Mouse (Mus musculus) heart, embryonic 14.5 days (tissue): Measurements from ENCODE around the gene Spred1. TPM values are rescaled to one million over a fixed set of nuclear protein-coding genes. Genes with fewer than 3 reads are reported as not detected.
A peak's percentile ranks its signal among the peaks of the same experiment; 100 is the strongest.

Experiments used
- ATAC-seq: fragments of 200-750 bp; cut with Nextera tagmentation; 2 replicates; pipeline ENCODE4 v1.8.0; 2017; ENCODE audit warnings: low read depth, moderate TSS enrichment; ENCODE audit not compliant: insufficient number of reproducible peaks, insufficient read depth, low FRiP score
- H3K27ac ChIP-seq, 2 experiments: fragments of 200-500 bp in 1 of 2; fragments of 300-500 bp in 1 of 2; sonication (generic) in 1 of 2; replicated peaks in 1 of 2; 2 replicates each; pipeline ENCODE4 v1.5.1; 2012 to 2014; ENCODE audit warnings: low read depth in 2 of 2, low read length in 2 of 2, control low read depth in 1 of 2, mild to moderate bottlenecking in 1 of 2, mixed read lengths in 1 of 2; ENCODE audit not compliant: control insufficient read depth in 1 of 2, insufficient read depth in 1 of 2
- H3K27me3 ChIP-seq: fragments of 300-500 bp; sonication (generic); 2 replicates; pipeline ENCODE4 v1.6.1; 2014; ENCODE audit warnings: mild to moderate bottlenecking, low read length, control low read depth; ENCODE audit not compliant: control insufficient read depth, insufficient read depth
- H3K36me3 ChIP-seq: fragments of 300-500 bp; sonication (generic); 2 replicates; pipeline ENCODE4 v1.6.1; 2014; ENCODE audit warnings: mild to moderate bottlenecking, control low read depth, low read length, mixed read lengths; ENCODE audit not compliant: control insufficient read depth, insufficient read depth
- H3K4me1 ChIP-seq, 2 experiments: fragments of 200-500 bp in 1 of 2; fragments of 300-500 bp in 1 of 2; sonication (generic) in 1 of 2; 2 replicates each; pipeline ENCODE4 v1.6.1; 2012 to 2014; ENCODE audit warnings: low read length in 2 of 2, control low read depth in 1 of 2, mixed read lengths in 1 of 2; ENCODE audit not compliant: control insufficient read depth in 2 of 2, insufficient read depth in 2 of 2
- H3K4me2 ChIP-seq: fragments of 300-500 bp; sonication (generic); 2 replicates; pipeline ENCODE4 v1.6.1; 2014; ENCODE audit warnings: mild to moderate bottlenecking, low read length
- H3K4me3 ChIP-seq, 2 experiments: fragments of 200-500 bp in 1 of 2; fragments of 300-500 bp in 1 of 2; sonication (generic) in 1 of 2; 2 replicates each; pipeline ENCODE4 v1.5.1; 2012 to 2014; ENCODE audit warnings: low read length in 2 of 2, mild to moderate bottlenecking in 2 of 2, control low read depth in 1 of 2, low read depth in 1 of 2, moderate library complexity in 1 of 2; ENCODE audit not compliant: control insufficient read depth in 1 of 2, insufficient read depth in 1 of 2
- H3K9ac ChIP-seq: fragments of 300-500 bp; sonication (generic); 2 replicates; pipeline ENCODE4 v1.6.1; 2014; ENCODE audit warnings: mild to moderate bottlenecking, low read length
- H3K9me3 ChIP-seq: fragments of 300-500 bp; sonication (generic); 2 replicates; pipeline ENCODE4 v1.6.1; 2016; ENCODE audit warnings: low read length, control low read depth; ENCODE audit not compliant: control insufficient read depth
- WGBS: fragments of 180-500 bp; shearing (Covaris S2); extraction: QIAGEN DNeasy Blood & Tissue Kit; methylation state at CpG from one replicate; pipeline ENCODE4 v1.1.7; 2014; 5-methylcytosine and 5-hydroxymethylcytosine counted together
- polyA plus RNA-seq: library from polyadenylated mRNA; unstranded; fragments of >200 nt; fragmentation: Nextera tagmentation; extraction: Ambion mirVana; gene quantifications from 2 replicates; pipeline ENCODE4 v1.2.1, GENCODE M21; 2014

Gene Spred1
- polyA plus RNA-seq, 1 experiment from 2014 or later, result 14.8 TPM

GRCm38 (mm10) chr2:117210416-117211085 is 89.4 kb downstream of the Spred1 start:
- no peak overlapping the region for H3K27ac ChIP-seq

GRCm38 (mm10) chr2:117216152-117216551 is 95.0 kb downstream of the Spred1 start:
- Histone ChIP-seq H3K27me3 (no peaks in the 10 kb centered on the region), H3K4me1 (peaks cover 0 to 6% of the 10 kb centered on the region in 2 experiments; a peak in 1 of 4 replicates), H3K36me3 (no peaks in the 10 kb centered on the region), H3K4me3 (no peak overlapping the region), H3K4me2 (no peak overlapping the region), H3K27ac (no peak overlapping the region), H3K9me3 (no peaks in the 10 kb centered on the region), H3K9ac (no peak overlapping the region)
- 54% methylated on average over 2 of the region's 2 CpGs for WGBS
- ATAC-seq, result no peak

More at GRCm38 (mm10) chr2:117210416-117211085, 89.4 kb downstream of the Spred1 start:
- 2% methylated on average over 6 of the region's 6 CpGs for WGBS
- no peaks in the 10 kb centered on the region for H3K27me3 ChIP-seq
- peak overlapping the region; percentile 46 for H3K4me2 ChIP-seq
- peak; percentile 85 for ATAC-seq
- peak overlapping the region; percentile 17 to 26; a peak in 2 of 4 replicates for H3K4me3 ChIP-seq
- H3K36me3 ChIP-seq, result no peaks in the 10 kb centered on the region
- no peaks in the 10 kb centered on the region for H3K9me3 ChIP-seq
- H3K4me1 ChIP-seq, result peaks cover 0 to 4% of the 10 kb centered on the region in 2 experiments; a peak in 1 of 4 replicates
- H3K9ac ChIP-seq, result no peak overlapping the region

GRCm38 (mm10) chr2:117217695-117218216 is 96.6 kb downstream of the Spred1 start:
- ATAC-seq, result no peak
- Histone ChIP-seq H3K9ac (no peak overlapping the region), H3K4me1 (peaks cover 0 to 6% of the 10 kb centered on the region in 2 experiments; a peak in 1 of 4 replicates), H3K9me3 (no peaks in the 10 kb centered on the region), H3K27ac (no peak overlapping the region), H3K27me3 (no peaks in the 10 kb centered on the region), H3K4me3 (no peak overlapping the region), H3K4me2 (peak overlapping the region; percentile 29), H3K36me3 (no peaks in the 10 kb centered on the region)
- WGBS, result 14% methylated on average over 15 of the region's 15 CpGs

GRCm38 (mm10) chr2:117219536-117219935 is 98.4 kb downstream of the Spred1 start:
- H3K4me1 ChIP-seq, result peaks cover 0 to 6% of the 10 kb centered on the region in 2 experiments; a peak in 1 of 4 replicates
- no peaks in the 10 kb centered on the region for H3K36me3 ChIP-seq
- H3K27ac ChIP-seq, result no peak overlapping the region
- no peak overlapping the region for H3K4me2 ChIP-seq
- no peaks in the 10 kb centered on the region for H3K27me3 ChIP-seq
- 75% methylated on average over 4 of the region's 4 CpGs for WGBS
- no peak for ATAC-seq
- no peak overlapping the region for H3K9ac ChIP-seq
- no peak overlapping the region for H3K4me3 ChIP-seq
- H3K9me3 ChIP-seq, result no peaks in the 10 kb centered on the region

GRCm38 (mm10) chr2:117222651-117223050 is 101.5 kb downstream of the Spred1 start:
- Histone ChIP-seq H3K27ac (no peak overlapping the region), H3K4me2 (no peak overlapping the region), H3K36me3 (no peaks in the 10 kb centered on the region), H3K27me3 (no peaks in the 10 kb centered on the region), H3K9ac (no peak overlapping the region), H3K4me3 (no peak overlapping the region), H3K4me1 (peaks cover 0 to 5% of the 10 kb centered on the region in 2 experiments; a peak in 1 of 4 replicates), H3K9me3 (no peaks in the 10 kb centered on the region)
- WGBS, result 80% methylated on average over 9 of the region's 9 CpGs
- no peak for ATAC-seq

- WGBS, result 42% methylated on average over 11 of the region's 11 CpGs
- no peak; the same call in 1 of the 2 replicates for ATAC-seq
- Histone ChIP-seq H3K4me3 (no peak overlapping the region), H3K27me3 (no peaks in the 10 kb centered on the region), H3K36me3 (no peaks in the 10 kb centered on the region), H3K9ac (no peak overlapping the region), H3K9me3 (no peaks in the 10 kb centered on the region), H3K27ac (no peak overlapping the region), H3K4me2 (no peak overlapping the region), H3K4me1 (no peaks in the 10 kb centered on the region; a peak in 1 of 4 replicates)
Measured at GRCm38 (mm10) chr2:117228601-117229125, 107.5 kb downstream of the Spred1 start.

GRCm38 (mm10) chr2:117230261-117230660 is 109.1 kb downstream of the Spred1 start:
- no peaks in the 10 kb centered on the region for H3K9me3 ChIP-seq
- no peaks in the 10 kb centered on the region for H3K27me3 ChIP-seq
- no peak overlapping the region for H3K4me2 ChIP-seq
- ATAC-seq, result no peak
- WGBS, result 73% methylated on average over 7 of the region's 7 CpGs
- no peaks in the 10 kb centered on the region for H3K36me3 ChIP-seq
- no peak overlapping the region for H3K4me3 ChIP-seq
- no peak overlapping the region for H3K9ac ChIP-seq
- no peak overlapping the region for H3K27ac ChIP-seq
- H3K4me1 ChIP-seq, result no peaks in the 10 kb centered on the region; a peak in 1 of 4 replicates
